Mouse (Mus musculus) thymus, postnatal 36 days (tissue): Measurements from ENCODE around the gene Gng3.
"Not testable (repeated sequence)": the region's sequence is repeated elsewhere in the genome, so short reads cannot be mapped to it uniquely, and the experiment has no call there.

ENCODE experiments used
- DNase-seq, 2 experiments: peaks; one replicate each; pipeline ENCODE4 v3.0.0; 2022; ENCODE audit warnings: mixed read lengths in 2 of 2

Gng3 gene

DNA sequence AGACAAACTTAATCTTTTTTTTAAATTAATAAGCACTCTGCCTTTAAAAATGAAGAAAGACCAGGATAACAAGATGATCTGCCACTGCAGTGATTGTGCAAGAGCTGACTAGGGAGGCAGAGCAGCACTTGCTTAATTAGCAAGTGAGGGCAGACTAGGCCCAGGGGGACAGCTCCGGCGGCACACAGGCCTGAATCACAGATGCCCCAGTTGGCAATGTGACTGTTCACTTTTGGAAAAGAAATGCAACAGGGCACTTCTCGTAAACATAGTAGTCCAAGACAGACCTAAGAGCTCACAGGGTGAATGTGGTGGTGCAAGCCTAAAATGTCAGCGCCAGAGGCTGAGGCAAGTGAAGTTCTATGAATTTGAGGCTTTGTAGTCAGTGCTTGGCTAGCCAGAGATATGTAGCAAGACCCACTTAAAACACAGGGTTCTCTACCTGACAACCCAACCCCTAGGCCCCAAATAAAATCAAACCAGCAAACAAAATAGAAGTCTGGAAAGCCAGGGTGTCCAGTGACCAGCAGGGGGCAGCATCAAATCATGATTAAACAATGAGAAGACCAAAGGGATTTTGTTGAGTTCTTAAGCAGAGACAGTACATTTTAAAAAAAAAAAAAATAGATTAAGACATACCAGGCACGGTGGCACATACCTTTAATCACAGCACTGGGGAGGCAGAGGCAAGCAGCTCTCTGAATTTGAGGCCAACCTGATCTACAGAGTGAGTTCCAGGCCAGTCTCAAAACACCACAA is 5.6 kb upstream of the Gng3 start:
- peak; percentile 61 to 72 for DNase-seq

DNA sequence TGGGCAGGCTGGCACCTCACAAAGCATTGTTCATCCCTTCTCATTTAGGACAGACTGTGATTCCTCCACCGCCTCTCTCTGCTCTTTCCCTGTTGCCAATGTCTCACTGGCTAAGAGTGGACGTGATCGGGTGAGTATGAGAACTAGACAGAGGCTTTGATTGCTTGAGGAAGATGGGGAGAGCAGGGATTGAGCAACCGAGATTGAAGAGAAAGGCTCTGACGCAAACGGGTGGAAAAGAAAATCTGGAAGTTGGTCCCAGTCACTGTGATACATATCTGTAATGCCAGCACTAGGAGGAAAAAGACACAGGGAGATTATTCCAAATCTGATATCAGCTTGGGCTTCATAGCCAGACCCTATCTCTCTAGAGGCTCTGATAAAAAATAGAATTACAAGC is 4.0 kb upstream of the Gng3 start:
- DNase-seq, result no peak

DNA sequence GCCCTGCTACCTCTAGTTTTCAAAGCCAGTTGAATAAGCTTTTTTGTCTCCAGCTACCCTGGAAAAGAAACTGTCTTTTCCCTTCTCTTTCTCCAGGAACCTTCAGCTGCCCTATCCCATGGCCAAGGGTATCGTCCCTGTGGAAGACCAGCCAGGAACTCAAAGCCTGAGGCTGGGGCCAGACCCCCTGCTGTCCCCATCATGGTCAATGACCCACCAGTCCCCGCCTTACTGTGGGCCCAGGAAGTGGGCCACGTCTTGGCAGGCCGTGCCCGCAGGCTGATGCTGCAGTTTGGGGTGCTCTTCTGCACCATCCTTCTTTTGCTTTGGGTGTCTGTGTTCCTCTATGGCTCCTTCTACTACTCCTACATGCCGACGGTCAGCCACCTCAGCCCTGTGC is 2.0 kb upstream of the Gng3 start:
- DNase-seq, result no peak

DNA sequence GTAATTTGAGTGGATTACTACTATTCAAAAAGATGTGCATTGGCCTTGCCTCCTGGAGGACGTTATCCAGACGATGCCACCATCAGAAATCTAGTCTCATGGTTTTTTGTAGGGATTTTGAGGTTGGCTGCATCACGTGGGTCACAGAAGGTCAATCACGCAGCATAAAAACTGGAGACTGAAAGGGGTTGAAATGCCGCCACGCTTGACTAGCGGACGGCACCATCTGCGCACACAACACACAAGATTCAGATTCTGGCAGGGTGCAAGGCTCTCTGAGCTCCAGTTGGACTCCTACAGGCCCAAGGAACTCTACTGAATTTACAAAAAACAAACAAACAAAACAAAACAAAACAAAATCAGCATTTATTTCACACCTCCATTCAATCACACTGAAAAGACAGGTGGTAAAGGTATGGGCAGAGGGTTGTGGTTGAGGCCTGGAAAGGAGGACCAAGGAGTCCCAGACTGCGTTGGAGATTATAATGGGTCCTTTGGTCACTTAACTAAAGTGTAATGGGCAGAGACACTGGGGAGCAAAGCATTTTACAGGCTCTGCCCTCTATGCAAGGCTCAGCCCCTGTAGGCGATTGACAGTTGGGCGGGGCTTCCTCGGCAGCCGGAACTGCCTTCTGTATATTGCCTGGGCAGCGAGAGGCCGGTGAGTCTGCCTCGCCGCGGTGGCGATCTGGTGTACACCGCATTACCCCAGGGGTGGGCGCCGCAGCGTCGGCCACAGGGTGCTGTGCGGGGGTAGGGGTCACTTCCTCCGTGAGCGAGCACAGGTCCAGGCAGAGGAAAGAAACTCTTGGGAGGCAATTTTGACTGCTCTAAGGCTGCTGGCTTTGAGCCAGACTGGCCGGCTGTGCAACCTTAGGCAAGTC is 1.2 kb upstream of the Gng3 start:
- DNase-seq, result peak; percentile 63 to 68

DNA sequence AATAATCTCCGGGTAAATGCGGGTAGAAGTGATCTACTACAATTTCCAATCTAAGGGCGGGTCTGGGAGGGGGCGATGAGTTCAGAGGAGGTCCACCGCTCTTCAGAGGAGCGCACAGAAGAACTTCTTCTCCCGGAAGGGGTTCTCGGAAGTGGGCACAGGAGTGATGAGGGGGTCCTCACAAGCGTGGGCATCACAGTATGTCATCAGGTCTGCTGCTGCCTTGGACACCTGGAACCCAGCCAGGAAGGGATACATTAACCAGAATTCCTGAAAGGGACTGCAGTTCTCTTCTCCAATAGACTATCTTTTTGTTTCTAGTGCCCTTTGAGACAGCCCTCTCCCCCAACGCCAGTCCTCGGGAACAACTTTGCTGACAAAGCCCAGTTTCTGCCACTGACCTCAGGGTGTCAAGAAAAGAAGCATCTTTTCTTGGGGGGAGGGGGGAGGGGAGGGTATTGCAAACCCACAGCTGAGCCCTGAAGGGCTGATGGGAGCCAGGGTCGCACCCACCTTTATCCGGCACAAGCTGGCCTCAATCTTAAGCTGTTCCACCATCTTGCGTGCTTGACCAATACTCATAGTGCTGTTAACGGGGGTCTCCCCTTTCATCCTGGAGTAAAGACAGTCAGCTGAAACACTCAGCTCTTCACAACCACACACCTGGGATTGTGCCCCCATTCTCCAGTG is 808 bp downstream of the Gng3 start:
- no peak for DNase-seq

DNA sequence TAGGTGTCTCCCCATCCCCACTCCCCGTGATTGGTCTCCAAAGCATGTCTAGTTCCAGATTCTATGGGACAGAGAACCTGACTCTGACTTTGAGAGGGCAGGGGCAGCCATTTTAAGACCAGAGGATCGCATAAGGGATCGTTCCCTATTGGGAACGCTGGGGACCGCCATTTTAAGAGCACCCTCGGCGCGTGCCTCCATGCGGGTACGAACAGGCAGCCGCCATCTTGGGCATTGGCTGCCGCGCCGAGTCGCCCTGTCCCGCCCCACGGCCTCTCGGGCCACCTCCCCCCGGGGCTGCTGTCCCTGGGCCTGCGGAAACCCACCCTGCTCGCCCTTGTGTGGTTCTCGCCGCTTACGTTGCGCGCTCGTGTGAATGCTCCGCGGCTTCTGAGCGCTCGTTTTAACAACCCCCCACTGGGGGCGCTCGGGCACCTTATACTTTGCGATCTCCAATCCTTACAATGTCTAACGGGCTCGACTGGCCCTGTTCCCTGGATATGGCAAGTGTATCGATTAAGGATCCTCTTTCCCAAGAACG is 1.7 kb downstream of the Gng3 start, which contains the start of gene Bscl2:
TSS of gene Bscl2 (plus strand) at position 217 of the 541 bp plus-strand sequence.
- DNase-seq, result peak; percentile 81 to 85

DNA sequence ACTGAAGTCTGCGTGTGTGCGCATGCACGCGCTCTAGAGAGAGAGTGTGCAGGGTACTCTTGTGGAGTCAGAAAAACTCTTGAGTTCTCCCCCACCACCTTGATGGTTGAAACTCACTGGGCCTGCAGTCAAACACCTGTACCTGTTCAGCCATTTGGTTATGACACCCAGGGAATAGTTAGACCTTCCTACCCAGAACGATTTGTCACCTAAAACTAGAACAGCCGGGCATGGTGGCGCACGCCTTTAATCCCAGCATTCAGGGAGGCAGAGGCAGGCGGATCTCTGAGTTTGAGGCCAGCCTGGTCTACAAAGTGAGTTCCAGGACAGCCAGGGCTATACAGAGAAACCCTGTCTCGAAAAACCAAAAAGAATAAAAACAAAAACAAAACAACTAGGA is 2.7 kb downstream of the Gng3 start:
- DNase-seq, result not testable (repeated sequence)

DNA sequence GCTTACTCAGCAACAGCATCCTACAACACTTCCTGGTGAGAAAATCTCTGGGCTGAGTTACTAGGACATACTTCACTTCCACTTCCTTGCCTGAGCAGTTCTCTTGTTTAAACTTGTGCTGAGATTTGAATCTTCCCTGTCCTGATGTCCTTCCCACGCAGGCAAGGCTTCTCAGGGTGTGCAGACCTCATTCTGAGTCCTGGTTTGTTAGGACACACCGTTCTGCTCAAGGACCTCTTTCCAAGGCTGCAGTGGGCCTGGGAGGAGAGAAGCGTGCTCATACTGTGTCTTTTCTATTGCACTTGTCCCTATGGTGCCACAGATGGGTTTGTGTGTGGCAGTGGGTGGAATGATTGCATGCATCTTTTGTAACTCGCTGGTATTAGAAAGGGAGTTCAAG is 6.0 kb downstream of the Gng3 start:
- no peak for DNase-seq

DNA sequence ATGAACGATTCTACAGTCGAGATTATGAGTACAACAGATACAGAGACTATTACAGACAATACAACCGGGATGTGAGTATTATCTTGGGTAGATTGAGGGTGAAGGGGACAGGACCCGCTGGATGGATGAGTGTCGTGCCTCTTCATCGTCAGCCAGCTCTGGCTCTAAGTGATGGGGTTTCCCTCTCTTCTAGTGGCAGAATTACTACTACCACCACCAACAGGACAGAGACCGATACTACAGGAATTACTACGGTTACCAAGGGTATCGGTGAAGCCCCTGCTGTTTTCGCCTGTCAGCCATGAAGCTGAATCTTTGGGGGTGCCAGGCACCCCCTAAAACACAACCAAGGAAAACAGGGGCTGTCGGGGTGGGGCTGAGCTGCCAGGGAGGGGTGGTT is 7.7 kb downstream of the Gng3 start:
- no peak for DNase-seq

DNA sequence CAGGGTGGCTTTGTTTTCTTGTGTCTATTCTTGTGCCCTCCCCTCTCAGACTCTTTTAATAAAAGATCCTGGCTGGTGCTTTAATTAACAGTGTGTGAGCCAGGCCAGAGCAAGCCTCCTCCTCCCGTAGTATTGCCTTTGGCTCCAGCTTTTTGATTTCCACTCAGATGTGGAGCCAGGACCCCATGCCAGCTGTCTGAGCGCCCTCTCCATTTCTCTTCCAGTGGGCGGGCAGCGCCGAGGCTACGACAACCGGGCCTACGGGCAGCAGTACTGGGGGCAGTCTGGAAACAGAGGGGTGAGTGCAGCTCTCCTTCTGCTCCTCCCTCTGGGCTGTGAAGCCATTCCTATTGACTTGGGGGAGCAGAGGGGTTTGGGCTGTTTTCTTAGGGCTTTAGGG is 8.3 kb downstream of the Gng3 start:
- DNase-seq, result no peak

DNA sequence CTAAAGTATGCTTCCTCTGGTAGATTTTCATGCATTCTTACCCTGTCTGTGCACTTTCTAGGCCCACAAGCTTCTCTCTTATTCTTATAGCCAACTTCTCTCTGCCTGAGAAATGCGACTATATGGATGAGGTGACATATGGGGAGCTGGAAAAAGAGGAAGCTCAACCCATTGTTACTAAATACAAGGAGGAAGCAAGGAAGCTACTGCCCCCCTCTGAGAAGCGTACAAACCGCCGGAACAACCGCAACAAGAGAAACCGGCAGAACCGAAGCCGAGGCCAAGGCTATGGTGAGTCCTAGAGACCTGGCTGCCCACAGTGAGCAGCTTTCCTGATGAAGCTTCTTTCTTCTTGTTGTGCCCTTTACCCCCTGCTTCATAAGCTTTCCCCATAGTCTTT is 9.3 kb downstream of the Gng3 start, which contains the start of gene AC129217.1:
TSS of gene AC129217.1 (plus strand) at position 114 of the 400 bp plus-strand sequence.
- no peak for DNase-seq

DNA sequence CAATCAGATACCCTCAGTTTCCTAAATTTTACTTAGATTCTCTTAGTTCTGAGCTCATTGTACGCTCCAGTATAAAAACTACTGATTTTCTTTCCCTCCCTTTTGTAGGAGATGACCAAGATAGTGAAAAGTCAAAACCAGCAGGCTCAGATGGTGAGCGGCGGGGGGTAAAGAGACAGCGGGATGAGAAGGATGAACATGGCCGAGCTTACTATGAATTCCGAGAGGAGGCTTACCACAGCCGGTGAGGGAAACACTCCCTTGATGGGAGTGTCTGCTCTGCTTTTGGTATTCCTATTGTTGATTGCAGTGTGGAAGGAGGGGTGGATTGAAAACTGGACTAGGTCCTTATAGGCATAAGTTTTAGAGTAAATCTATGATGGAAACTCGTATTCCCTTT is 16.3 kb downstream of the Gng3 start:
- no peak for DNase-seq

DNA sequence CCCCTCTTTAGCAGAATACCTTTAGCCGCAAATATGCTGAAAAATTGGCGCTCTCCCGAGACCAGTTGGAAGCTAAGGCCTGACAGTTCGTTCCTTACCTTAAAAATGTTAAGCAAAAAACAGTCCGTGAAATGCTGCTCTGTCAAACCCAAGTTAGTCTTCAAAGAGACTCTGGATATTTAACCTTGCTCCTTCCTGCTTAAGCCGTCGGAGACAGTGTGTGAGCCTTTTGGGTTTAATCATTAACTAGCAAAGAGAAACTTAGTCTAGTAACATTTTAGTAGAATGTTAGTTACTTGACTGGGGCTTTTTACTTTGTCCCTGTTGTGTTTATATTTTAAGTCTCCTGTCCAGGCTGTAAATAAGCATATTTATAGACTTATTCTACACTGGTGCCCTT is 17.8 kb downstream of the Gng3 start:
- DNase-seq, result no peak

DNA sequence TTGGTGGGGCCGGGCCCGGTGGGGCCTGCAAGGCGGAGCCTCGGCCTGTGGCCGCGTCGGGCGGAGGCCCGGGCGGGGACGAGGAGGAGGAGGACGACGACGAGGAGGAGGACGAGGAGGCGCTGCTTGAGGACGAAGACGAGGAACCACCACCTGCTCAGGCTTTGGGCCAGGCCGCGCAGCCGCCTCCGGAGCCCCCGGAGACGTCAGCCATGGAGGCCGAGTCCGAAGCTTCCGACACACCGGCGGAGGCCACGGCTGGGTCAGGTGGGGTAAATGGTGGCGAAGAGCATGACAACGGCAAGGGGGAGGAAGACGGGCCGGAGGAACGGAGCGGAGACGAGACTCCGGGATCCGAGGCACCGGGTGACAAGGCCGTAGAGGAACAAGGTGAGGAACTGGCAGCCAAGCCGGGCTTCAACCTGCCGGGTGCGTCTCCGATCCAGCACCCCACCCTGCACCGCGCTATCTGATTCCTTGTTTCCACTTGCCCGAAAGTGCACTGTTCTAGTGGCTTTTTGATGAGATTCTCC is 18.5 kb downstream of the Gng3 start:
- DNase-seq, result no peak

DNA sequence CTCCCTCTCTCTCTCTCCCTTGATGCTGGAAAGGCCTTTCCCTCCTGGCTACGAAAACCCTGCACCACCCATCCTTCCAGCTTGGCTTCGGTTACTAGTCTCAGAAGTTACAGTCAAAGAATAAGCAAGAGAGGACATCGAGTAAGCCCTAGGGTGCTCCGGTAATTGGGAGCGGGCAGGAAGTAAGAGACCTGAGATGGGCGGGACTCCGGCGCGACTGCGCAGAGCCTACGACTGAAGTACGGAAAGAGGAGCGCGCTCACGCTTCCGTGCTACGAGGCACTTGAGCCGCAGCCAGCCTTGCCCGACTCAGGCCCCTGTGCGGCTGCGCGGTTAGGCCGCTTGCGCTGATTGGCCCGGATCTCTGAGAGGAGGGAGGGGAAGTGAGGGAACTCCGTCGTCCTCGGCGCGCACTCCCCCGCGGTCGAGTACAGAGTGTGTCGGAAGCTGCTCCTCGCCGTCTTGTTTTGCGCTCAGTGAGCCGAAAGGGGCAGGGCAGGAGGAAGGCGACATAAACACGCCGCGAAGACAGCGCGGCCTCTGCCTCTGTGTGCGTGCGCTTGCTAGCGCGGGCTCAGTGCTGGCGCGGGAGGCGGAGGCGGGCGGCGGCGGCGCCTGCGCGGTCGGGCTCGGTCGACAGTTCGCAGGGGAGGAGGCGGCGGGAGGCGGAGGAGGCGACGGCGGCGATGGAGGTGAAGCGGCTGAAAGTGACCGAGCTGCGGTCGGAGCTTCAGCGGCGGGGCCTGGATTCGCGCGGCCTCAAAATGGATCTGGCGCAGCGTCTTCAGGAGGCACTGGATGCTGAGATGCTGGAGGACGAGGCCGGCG is 19.2 kb downstream of the Gng3 start, which contains the start of gene Hnrnpul2:
TSS of gene Hnrnpul2 (plus strand) at position 415 of the 828 bp plus-strand sequence.
- peak; percentile 96 to 99 for DNase-seq

DNA sequence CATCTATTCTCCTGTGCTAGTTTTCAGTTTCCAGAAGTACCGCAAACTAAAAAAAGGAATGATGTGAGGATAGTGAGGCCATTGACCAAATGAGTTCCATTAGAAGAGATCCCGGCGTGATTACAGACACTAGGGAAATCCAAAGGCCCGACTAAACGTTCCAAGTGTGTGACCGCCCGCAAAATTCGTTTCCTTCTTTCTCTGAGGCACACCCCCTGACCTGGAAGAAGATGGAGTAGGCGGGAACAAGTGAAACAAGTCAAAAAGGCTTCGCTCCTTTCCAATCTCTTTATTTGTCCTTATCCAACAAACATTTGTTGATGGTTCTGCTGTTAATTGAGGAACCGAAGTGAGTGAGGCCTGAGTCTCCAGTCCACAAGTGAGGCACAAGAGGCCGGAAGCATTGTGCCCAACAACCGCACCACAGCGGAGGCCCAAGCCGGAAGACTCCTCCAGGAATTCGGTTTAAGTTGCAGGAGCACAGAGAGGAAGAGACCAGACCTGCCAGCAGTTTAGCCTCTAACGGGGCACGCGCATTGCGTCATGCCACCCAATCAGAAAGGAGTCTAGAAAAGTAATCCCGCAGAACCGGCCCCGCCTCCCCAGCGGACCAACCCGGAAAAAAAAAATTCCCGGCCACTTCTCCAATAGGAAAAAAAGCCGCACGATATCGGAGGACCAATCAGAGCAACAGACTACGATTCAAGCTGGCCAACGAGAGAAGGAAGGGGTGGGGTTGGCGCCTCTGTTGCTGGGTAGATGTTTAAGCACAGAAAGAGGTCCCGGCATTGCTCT is 20.0 kb downstream of the Gng3 start, which contains the start of gene Ttc9c:
TSS of gene Ttc9c (minus strand) at position 533 of the 795 bp plus-strand sequence.
- peak; percentile 90 to 95 for DNase-seq

DNA sequence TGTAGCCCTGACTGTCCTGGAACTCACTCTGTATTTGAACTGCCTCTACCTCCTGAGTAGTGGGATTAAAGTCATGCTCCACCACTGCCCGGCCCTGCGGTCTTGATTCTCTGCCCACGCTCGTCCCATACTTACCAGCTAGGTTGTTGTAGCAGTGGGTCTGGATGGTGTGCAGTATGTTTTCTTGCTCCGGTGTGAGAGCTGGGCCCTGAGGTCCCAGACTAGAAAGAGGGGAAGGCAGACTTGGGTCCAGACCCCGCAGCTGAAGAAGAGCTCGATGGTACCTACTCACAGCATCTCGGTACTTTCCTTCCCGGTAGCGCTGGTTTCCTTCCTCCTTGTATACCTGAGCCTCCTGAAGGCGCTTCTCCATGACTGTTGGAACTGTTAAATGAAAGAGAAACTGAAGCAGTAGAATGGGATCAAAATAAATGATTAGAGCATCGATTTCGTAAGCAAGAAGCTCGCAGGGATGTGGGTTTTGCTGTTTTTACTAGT is 20.6 kb downstream of the Gng3 start:
- DNase-seq, result peak in 1 of 2 experiments; percentile 21

DNA sequence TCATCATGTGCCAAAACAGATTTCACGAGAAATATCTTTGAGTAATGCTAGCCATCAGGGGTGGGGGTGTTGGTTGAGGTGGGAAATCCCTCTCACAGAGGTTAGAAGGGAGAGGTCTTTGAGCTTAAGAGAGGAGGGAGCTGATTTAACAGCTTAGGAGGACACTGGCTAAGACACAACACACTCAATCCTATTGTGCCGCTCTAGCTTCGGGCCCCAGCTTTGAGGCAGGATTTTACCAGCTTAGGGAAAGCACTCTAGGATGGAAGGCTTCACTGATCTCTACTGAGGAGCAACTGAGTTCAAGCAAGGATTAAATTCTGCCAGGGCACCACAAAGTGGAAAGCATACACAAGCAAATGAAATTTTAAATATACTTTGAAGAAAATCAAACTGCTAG is 22.0 kb downstream of the Gng3 start:
- DNase-seq, result no peak

DNA sequence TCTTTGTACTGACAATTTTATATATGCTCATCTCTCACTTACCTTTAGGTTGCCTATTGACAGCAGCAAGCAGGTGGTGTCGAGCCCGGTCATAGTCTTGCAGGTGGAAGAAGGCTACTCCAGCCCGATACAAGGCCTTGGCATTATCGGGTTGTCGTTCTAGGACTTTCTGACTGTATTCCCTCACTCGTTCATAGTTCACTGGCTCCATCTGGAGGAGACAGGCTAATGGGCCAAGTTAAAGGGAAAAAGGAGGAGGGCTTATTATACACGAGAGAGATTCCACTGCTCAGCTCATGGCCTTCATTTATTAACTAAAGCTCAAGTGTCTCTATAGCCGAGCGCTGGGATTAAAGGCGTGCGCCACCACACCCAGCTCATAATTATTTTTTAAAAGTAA is 23.2 kb downstream of the Gng3 start:
- DNase-seq, result no peak

DNA sequence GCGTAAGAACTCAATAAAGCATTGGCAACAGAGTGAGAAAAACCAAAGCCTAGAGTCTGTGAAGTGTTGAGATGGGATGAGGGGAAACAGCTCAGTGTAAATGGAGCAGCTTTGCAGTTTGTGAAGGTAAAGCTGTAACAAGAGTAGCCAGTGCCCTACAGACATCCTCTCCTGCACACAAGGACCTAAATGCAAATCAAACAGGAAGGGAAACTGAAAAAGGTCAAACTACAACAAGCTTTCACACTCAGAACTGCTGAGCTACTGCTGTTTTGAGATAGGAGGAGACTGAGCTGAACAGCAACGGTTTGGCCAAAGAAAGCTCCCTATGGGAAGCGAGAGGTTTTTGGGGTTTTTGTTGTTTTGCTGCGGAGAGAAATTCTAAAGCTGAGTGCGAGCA is 32.2 kb downstream of the Gng3 start:
- no peak for DNase-seq
